Mouse (Mus musculus) heart, adult 2 months (tissue): ENCODE results near the gene Nrd1. TPM values are rescaled to one million over a fixed set of nuclear protein-coding genes. Genes with fewer than 3 reads are reported as not detected.

Experiments
- DNase-seq, 2 experiments: peaks; one replicate each; pipeline ENCODE4 v3.0.0; 2021
- H3K27ac ChIP-seq: fragments of 200-600 bp; 2 replicates; pipeline ENCODE4 v1.8.1; 2022
- H3K27me3 ChIP-seq: fragments of 200-500 bp; 2 replicates; pipeline ENCODE4 v1.6.1; 2012; ENCODE audit warnings: mild to moderate bottlenecking, low read length, inconsistent platforms, mixed read lengths; ENCODE audit not compliant: control insufficient read depth, insufficient read depth
- H3K36me3 ChIP-seq: fragments of 200-500 bp; 2 replicates; pipeline ENCODE4 v1.6.1; 2012; ENCODE audit warnings: low read length, inconsistent platforms; ENCODE audit not compliant: control insufficient read depth, insufficient read depth
- H3K4me1 ChIP-seq: fragments of 200-500 bp; 2 replicates; pipeline ENCODE4 v1.6.1; 2011; ENCODE audit warnings: low read length; ENCODE audit not compliant: control insufficient read depth, insufficient read depth
- H3K4me3 ChIP-seq: fragments of 200-600 bp; 2 replicates; pipeline ENCODE4 v1.8.1; 2022
- H3K79me2 ChIP-seq: fragments of 200-500 bp; replicated peaks from 2 replicates; pipeline ENCODE4 v1.6.1; 2012; ENCODE audit warnings: mild to moderate bottlenecking, inconsistent platforms, low read length, moderate library complexity, mixed read lengths; ENCODE audit not compliant: control insufficient read depth, insufficient read depth
- H3K9ac ChIP-seq: fragments of 200-500 bp; 2 replicates; pipeline ENCODE4 v1.6.1; 2012; ENCODE audit warnings: low read depth, mild to moderate bottlenecking, control low read depth, inconsistent platforms, low read length, mixed read lengths
- CTCF ChIP-seq: fragments of 200-600 bp; IDR thresholded peaks from 2 replicates; pipeline ENCODE4 v1.8.1; 2022; ENCODE audit warnings: antibody characterized with exemption, mild to moderate bottlenecking, moderate library complexity
- EP300 ChIP-seq: fragments of 200-500 bp; IDR thresholded peaks from 2 replicates; pipeline ENCODE4 v1.6.1; 2011; ENCODE audit warnings: low read depth, low read length, control low read depth; ENCODE audit not compliant: insufficient read depth
- POLR2A ChIP-seq: fragments of 200-500 bp; IDR thresholded peaks from 2 replicates; pipeline ENCODE4 v1.6.1; 2011; ENCODE audit warnings: mild to moderate bottlenecking, low read depth, low read length, control low read depth; ENCODE audit not compliant: insufficient read depth
- WGBS: fragments of 180-500 bp; shearing (Covaris S2); methylation state at CpG from one replicate; pipeline ENCODE4 v1.1.7; 2018; 5-methylcytosine and 5-hydroxymethylcytosine counted together
- intact Hi-C: fragments of 180-260 bp; cut with DNase I; formaldehyde crosslinking; loops from one replicate; pipeline ENCODE4 v1.15.1; 2025
- polyA plus RNA-seq: library from polyadenylated mRNA; depleted of rRNA; stranded (reverse); fragments of >200 nt; gene quantifications from 2 replicates; pipeline ENCODE4 v1.2.3, GENCODE M21; 2012
- total RNA-seq, 2 experiments: library from RNA; stranded (reverse); gene quantifications; 2 replicates each; pipeline ENCODE4 v1.2.3; 2021

Nrd1 gene
- total and polyA plus RNA-seq, 3 experiments = 69.9 to 145 (median 133) TPM

GRCm38 (mm10) chr4:108969517-108969916 lies 30.9 kb upstream of the Nrd1 start:
- WGBS = 27% methylated on average over 3 of the region's 3 CpGs
- no peaks in the 10 kb centered on the region for H3K4me1 ChIP-seq
- intact Hi-C loops = no loop called here
- no peak for TF ChIP-seq EP300
- no peak for TF ChIP-seq CTCF
- TF ChIP-seq POLR2A = no peak
- H3K27me3 ChIP-seq = no peaks in the 10 kb centered on the region
- no peak overlapping the region for H3K4me3 ChIP-seq
- H3K27ac ChIP-seq = no peak overlapping the region
- no peak for DNase-seq
- no peaks in the 10 kb centered on the region for H3K79me2 ChIP-seq
- H3K9ac ChIP-seq = no peak overlapping the region
- H3K36me3 ChIP-seq = no peaks in the 10 kb centered on the region

- TF ChIP-seq CTCF (no peak), EP300 (no peak), POLR2A (no peak)
- Histone ChIP-seq H3K9ac (no peak overlapping the region), H3K27me3 (no peaks in the 10 kb centered on the region), H3K36me3 (no peaks in the 10 kb centered on the region), H3K27ac (no peak overlapping the region), H3K79me2 (no peaks in the 10 kb centered on the region), H3K4me3 (no peak overlapping the region), H3K4me1 (no peaks in the 10 kb centered on the region)
- intact Hi-C loops = loop anchor here (10.0 kb wide), 1 partner anchor 276 kb away; no protein-coding TSS in a partner anchor
- WGBS = 71% methylated on average over 5 of the region's 5 CpGs
- no peak for DNase-seq
Observed at GRCm38 (mm10) chr4:108971054-108971453, 29.4 kb upstream of the Nrd1 start.

- Histone ChIP-seq H3K27me3 (no peaks in the 10 kb centered on the region), H3K4me3 (no peak overlapping the region), H3K27ac (no peak overlapping the region), H3K4me1 (no peaks in the 10 kb centered on the region), H3K79me2 (no peaks in the 10 kb centered on the region), H3K9ac (no peak overlapping the region), H3K36me3 (no peaks in the 10 kb centered on the region)
- TF ChIP-seq CTCF (peak; percentile 82), POLR2A (no peak), EP300 (no peak)
- DNase-seq = no peak
- WGBS = 35% methylated on average over 6 of the region's 6 CpGs
- intact Hi-C loops = loop anchor here (1.0 to 10.0 kb wide), 3 partner anchors 106 to 282 kb away; no protein-coding TSS in a partner anchor
Observed at GRCm38 (mm10) chr4:108976458-108977071, 23.9 kb upstream of the Nrd1 start.

- H3K27me3 ChIP-seq = no peaks in the 10 kb centered on the region
- WGBS = 50% methylated on average over 1 of the region's 1 CpGs
- H3K27ac ChIP-seq = no peak overlapping the region
- TF ChIP-seq EP300 (no peak), CTCF (peak; percentile 21), POLR2A (no peak)
- no peak for DNase-seq
- no peak overlapping the region for H3K4me3 ChIP-seq
- no peaks in the 10 kb centered on the region for H3K4me1 ChIP-seq
- H3K36me3 ChIP-seq = no peaks in the 10 kb centered on the region
- intact Hi-C loops = no loop called here
- H3K79me2 ChIP-seq = no peaks in the 10 kb centered on the region
- H3K9ac ChIP-seq = no peak overlapping the region
Observed at GRCm38 (mm10) chr4:108986833-108987472, 13.5 kb upstream of the Nrd1 start.

GRCm38 (mm10) chr4:108987473-108987842 lies 13.0 kb upstream of the Nrd1 start:
- DNase-seq = no peak
- TF ChIP-seq CTCF = no peak
- TF ChIP-seq POLR2A = no peak
- no peak for TF ChIP-seq EP300
- no peak overlapping the region for H3K27ac ChIP-seq
- WGBS = 79% methylated on average over 4 of the region's 4 CpGs
- H3K36me3 ChIP-seq = no peaks in the 10 kb centered on the region
- H3K27me3 ChIP-seq = no peaks in the 10 kb centered on the region
- no peaks in the 10 kb centered on the region for H3K4me1 ChIP-seq
- intact Hi-C loops = no loop called here
- H3K4me3 ChIP-seq = no peak overlapping the region
- no peak overlapping the region for H3K9ac ChIP-seq
- H3K79me2 ChIP-seq = no peaks in the 10 kb centered on the region

- DNase-seq = no peak
- H3K36me3 ChIP-seq = no peaks in the 10 kb centered on the region
- H3K27ac ChIP-seq = no peak overlapping the region
- WGBS = 67% methylated on average over 2 of the region's 2 CpGs
- H3K27me3 ChIP-seq = no peaks in the 10 kb centered on the region
- no peak for TF ChIP-seq CTCF
- TF ChIP-seq EP300 = no peak
- no peak for TF ChIP-seq POLR2A
- no peaks in the 10 kb centered on the region for H3K4me1 ChIP-seq
- no peak overlapping the region for H3K9ac ChIP-seq
- no peak overlapping the region for H3K4me3 ChIP-seq
- no peaks in the 10 kb centered on the region for H3K79me2 ChIP-seq
- intact Hi-C loops = no loop called here
Observed at GRCm38 (mm10) chr4:108989430-108989829, 11.0 kb upstream of the Nrd1 start.
